Comparison of ENCODE assay signal across 14 mouse cellular contexts in genomic region chr5:75718511-75719225, GRCm38 (mm10).
A peak's percentile ranks its signal among the peaks of the same experiment; 100 is the strongest.
DNase-seq lines count a peak whose midpoint lies in the region; ATAC-seq and TF ChIP-seq lines count a peak whose summit lies in the region.
"Had no signal": no experiment of that assay in that cellular context is flagged by ENCODE, and none has a peak within 500 bp of the region (broad histone marks: within the 10 kb centered on the region; RNA-seq: fewer than 3 reads in every experiment).

No protein-coding gene starts in this region.

- no peak for TF ChIP-seq CTCF in kidney, postnatal 0 days (IDR thresholded peaks at IDR 0.05; ENCODE audit: low read depth)

- H3K4me2 ChIP-seq in kidney, postnatal 0 days (ENCODE audit: low read length): no peak overlapping the region
- H3K4me2 ChIP-seq in stomach, embryonic 16.5 days (ENCODE audit: low read depth, low read length): no peak overlapping the region
- H3K4me2 ChIP-seq: limb, embryonic 15.5 days had no signal

- H3K9me3 ChIP-seq in kidney, postnatal 0 days (replicated peaks; ENCODE audit: low read length): no peaks in the 10 kb centered on the region
- H3K9me3 ChIP-seq in stomach, embryonic 16.5 days (replicated peaks; ENCODE audit: control insufficient read depth, low read length): no peaks in the 10 kb centered on the region
- H3K9me3 ChIP-seq: limb, embryonic 15.5 days had no signal

- peak; percentile 81 for DNase-seq in heart, adult 11 months
- DNase-seq in heart, adult 9 months (ENCODE audit: low spot score in 2 of 2): no peak
- peak; percentile 78 for DNase-seq in kidney, postnatal 0 days (ENCODE audit: low spot score)
- DNase-seq in kidney, adult 9 months: no peak
- peak; percentile 35 to 54 for DNase-seq in right cerebral cortex, postnatal 10 days (ENCODE audit: low spot score in 2 of 2)
- DNase-seq in right cerebral cortex, adult 2 months (ENCODE audit: low spot score in 2 of 2): no peak
- DNase-seq: adrenal gland, postnatal 25 days; gastrocnemius, postnatal 36 days; lung, adult 18-20 months had no signal

- WGBS in kidney, postnatal 0 days: 23% methylated on average over 12 of the region's 12 CpGs
- 40% methylated on average over 12 of the region's 12 CpGs for WGBS in stomach, embryonic 16.5 days

- no peak overlapping the region for H3K27ac ChIP-seq in kidney, postnatal 0 days
- H3K27ac ChIP-seq in stomach, embryonic 16.5 days (ENCODE audit: low read length): peak overlapping the region; percentile 24; the same call in 1 of the 2 replicates
- H3K27ac ChIP-seq: left cerebral cortex, adult 2 months; limb, embryonic 15.5 days had no signal

- no peaks in the 10 kb centered on the region for H3K4me1 ChIP-seq in kidney, postnatal 0 days (replicated peaks; ENCODE audit: insufficient read depth, low read length)
- no peaks in the 10 kb centered on the region for H3K4me1 ChIP-seq in stomach, embryonic 16.5 days (ENCODE audit: control insufficient read depth, insufficient read depth, low read length)
- H3K4me1 ChIP-seq: limb, embryonic 15.5 days had no signal

- no peaks in the 10 kb centered on the region for H3K27me3 ChIP-seq in kidney, postnatal 0 days (ENCODE audit: insufficient read depth, low read length)
- H3K27me3 ChIP-seq in stomach, embryonic 16.5 days (ENCODE audit: control insufficient read depth, insufficient read depth, low read length): no peaks in the 10 kb centered on the region
- H3K27me3 ChIP-seq: limb, embryonic 15.5 days had no signal

- no peak overlapping the region for H3K4me3 ChIP-seq in kidney, postnatal 0 days (replicated peaks; ENCODE audit: low read depth, low read length)
- H3K4me3 ChIP-seq in stomach, embryonic 16.5 days (replicated peaks; ENCODE audit: low read length): no peak overlapping the region
- H3K4me3 ChIP-seq: left cerebral cortex, adult 2 months; limb, embryonic 15.5 days had no signal

- ATAC-seq in kidney, postnatal 0 days (replicated peaks; ENCODE audit: low FRiP score, low read depth): no peak
- ATAC-seq in stomach, embryonic 16.5 days (ENCODE audit: insufficient read depth, low FRiP score): peak; percentile 69
- no peak for ATAC-seq in inflammation-experienced regulatory T-cells, adult 6 months
- ATAC-seq: CD4-positive, CD25-positive, alpha-beta regulatory T cell, adult 4 months had no signal

- H3K9ac ChIP-seq in kidney, postnatal 0 days (ENCODE audit: low read depth, low read length): no peak overlapping the region
- no peak overlapping the region for H3K9ac ChIP-seq in stomach, embryonic 16.5 days (ENCODE audit: low read length)
- H3K9ac ChIP-seq: limb, embryonic 15.5 days had no signal

- H3K36me3 ChIP-seq in kidney, postnatal 0 days (ENCODE audit: insufficient read depth, low read length): no peaks in the 10 kb centered on the region
- no peaks in the 10 kb centered on the region for H3K36me3 ChIP-seq in stomach, embryonic 16.5 days (ENCODE audit: control insufficient read depth, insufficient read depth, low read length)
- H3K36me3 ChIP-seq: limb, embryonic 15.5 days had no signal

Comparison
In these comparisons a context has a peak if more than half of its experiments do, and no peak if none do; other contexts are left out.
1. DNase-seq: peak in heart, adult 11 months (single experiment), kidney, postnatal 0 days (single experiment) and right cerebral cortex, postnatal 10 days (2 of 2); none in heart, adult 9 months (0 of 2), kidney, adult 9 months (single experiment) and right cerebral cortex, adult 2 months (0 of 2).